Comparison of ENCODE assay signal across 27 mouse cellular contexts in genomic region chr11:83956822-83957221, GRCm38 (mm10).
"Had no signal": no experiment of that assay in that cellular context is flagged by ENCODE, and none has a peak within 500 bp of the region (broad histone marks: within the 10 kb centered on the region; RNA-seq: fewer than 3 reads in every experiment).

No protein-coding gene starts in this region.

- H3K27ac ChIP-seq: embryonic facial prominence, embryonic 10.5 days; embryonic facial prominence, embryonic 12.5 days; embryonic facial prominence, embryonic 13.5 days; embryonic facial prominence, embryonic 15.5 days; forebrain, embryonic 10.5 days; forebrain, embryonic 12.5 days; forebrain, embryonic 13.5 days; forebrain, embryonic 15.5 days; heart, adult 2 months; heart, embryonic 10.5 days had no signal

- H3K9me3 ChIP-seq: embryonic facial prominence, embryonic 10.5 days; embryonic facial prominence, embryonic 12.5 days; embryonic facial prominence, embryonic 13.5 days; embryonic facial prominence, embryonic 15.5 days; forebrain, embryonic 10.5 days; forebrain, embryonic 12.5 days; forebrain, embryonic 13.5 days; forebrain, embryonic 15.5 days; heart, embryonic 10.5 days had no signal

- DNase-seq: cerebellum, adult 9-10 months; cerebellum, adult 9-11 months; cerebellum, postnatal 10 days; cerebellum, postnatal 14 days; cerebellum, postnatal 25 days; cerebellum, postnatal 36 days; embryo, embryonic 11 days; forebrain, postnatal 0 days; gastrocnemius, postnatal 10 days; gastrocnemius, postnatal 14 days; gastrocnemius, postnatal 25 days; gastrocnemius, postnatal 36 days; heart, adult 18-20 months; heart, adult 2 months had no signal

- H3K4me2 ChIP-seq: embryonic facial prominence, embryonic 12.5 days; embryonic facial prominence, embryonic 13.5 days; embryonic facial prominence, embryonic 15.5 days; forebrain, embryonic 12.5 days; forebrain, embryonic 13.5 days; forebrain, embryonic 15.5 days; heart, embryonic 11.5 days had no signal

- H3K27me3 ChIP-seq: embryonic facial prominence, embryonic 12.5 days; embryonic facial prominence, embryonic 13.5 days; embryonic facial prominence, embryonic 15.5 days; forebrain, embryonic 12.5 days; forebrain, embryonic 13.5 days; forebrain, embryonic 15.5 days had no signal

- ATAC-seq: forebrain, embryonic 13.5 days; forebrain, embryonic 14.5 days; forebrain, embryonic 15.5 days; forebrain, embryonic 16.5 days; forebrain, postnatal 0 days had no signal

- H3K4me1 ChIP-seq: embryonic facial prominence, embryonic 10.5 days; embryonic facial prominence, embryonic 12.5 days; embryonic facial prominence, embryonic 13.5 days; embryonic facial prominence, embryonic 15.5 days; forebrain, embryonic 10.5 days; forebrain, embryonic 12.5 days; forebrain, embryonic 13.5 days; forebrain, embryonic 15.5 days; heart, embryonic 10.5 days had no signal

- H3K9ac ChIP-seq: embryonic facial prominence, embryonic 12.5 days; embryonic facial prominence, embryonic 13.5 days; embryonic facial prominence, embryonic 15.5 days; forebrain, embryonic 12.5 days; forebrain, embryonic 13.5 days; forebrain, embryonic 15.5 days; forebrain, postnatal 0 days had no signal

- H3K4me3 ChIP-seq: embryonic facial prominence, embryonic 10.5 days; embryonic facial prominence, embryonic 12.5 days; embryonic facial prominence, embryonic 13.5 days; embryonic facial prominence, embryonic 15.5 days; erythroblast, embryonic 14.5 days; forebrain, embryonic 10.5 days; forebrain, embryonic 12.5 days; forebrain, embryonic 13.5 days; forebrain, embryonic 15.5 days; heart, adult 2 months; heart, embryonic 10.5 days had no signal
